In the genomic region with DNA sequence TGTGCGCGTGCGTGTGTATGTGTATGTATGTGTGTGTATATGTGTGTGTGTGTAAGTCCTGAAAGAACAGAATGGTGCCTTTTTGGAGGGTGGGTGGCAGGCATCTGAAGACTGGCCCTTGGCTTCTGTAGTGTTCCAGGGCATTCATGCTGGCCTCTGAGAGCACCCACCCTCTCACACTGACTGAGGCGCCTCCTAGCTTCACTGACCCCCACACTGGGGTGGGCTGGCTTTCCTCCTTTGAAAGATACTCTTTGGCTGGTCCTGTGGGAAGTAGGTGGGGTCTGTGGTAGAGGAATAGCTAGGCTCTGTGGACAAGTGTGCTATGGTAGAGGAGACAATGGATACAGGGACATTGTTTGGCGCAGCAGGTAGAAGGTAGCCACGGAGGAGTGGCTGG, we compare ENCODE assay signal across 12 mouse cellular contexts.
DNase-seq lines count a peak whose midpoint lies in the region; ATAC-seq and TF ChIP-seq lines count a peak whose summit lies in the region.
"Had no signal": no experiment of that assay in that cellular context is flagged by ENCODE, and none has a peak within 500 bp of the region (broad histone marks: within the 10 kb centered on the region; RNA-seq: fewer than 3 reads in every experiment).

No protein-coding gene starts in this region.

- H3K27me3 ChIP-seq in intestine, embryonic 14.5 days (replicated peaks; ENCODE audit: control insufficient read depth, insufficient read depth, low read length): no peaks in the 10 kb centered on the region
- H3K27me3 ChIP-seq in intestine, postnatal 0 days (replicated peaks; ENCODE audit: control insufficient read depth, insufficient read depth, low read length): no peaks in the 10 kb centered on the region
- H3K27me3 ChIP-seq in embryonic facial prominence, embryonic 14.5 days (replicated peaks; ENCODE audit: control insufficient read depth, insufficient read depth, low read length): no peaks in the 10 kb centered on the region
- no peaks in the 10 kb centered on the region for H3K27me3 ChIP-seq in hindbrain, embryonic 13.5 days
- H3K27me3 ChIP-seq in midbrain, embryonic 14.5 days (ENCODE audit: control insufficient read depth, insufficient read depth, low read length): no peaks in the 10 kb centered on the region

- TF ChIP-seq CTCF in intestine, postnatal 0 days (IDR thresholded peaks at IDR 0.05; ENCODE audit: low read depth): no peak

- ATAC-seq in intestine, embryonic 14.5 days (replicated peaks; ENCODE audit: low FRiP score, low TSS enrichment, low read depth): no peak
- ATAC-seq in intestine, postnatal 0 days: no peak
- ATAC-seq in embryonic facial prominence, embryonic 14.5 days (ENCODE audit: low read depth): no peak
- 0 out of 2 replicates have a peak, but pooled peaks have one; percentile 8 for ATAC-seq in hindbrain, embryonic 13.5 days (ENCODE audit: low FRiP score)
- ATAC-seq in midbrain, embryonic 14.5 days (ENCODE audit: low FRiP score, low TSS enrichment): no peak

- no peak overlapping the region for H3K4me2 ChIP-seq in intestine, embryonic 14.5 days (ENCODE audit: low read length)
- no peak overlapping the region for H3K4me2 ChIP-seq in intestine, postnatal 0 days (replicated peaks; ENCODE audit: low read depth)
- no peak overlapping the region for H3K4me2 ChIP-seq in embryonic facial prominence, embryonic 14.5 days (ENCODE audit: low read depth, low read length)
- H3K4me2 ChIP-seq in hindbrain, embryonic 13.5 days: no peak overlapping the region
- no peak overlapping the region for H3K4me2 ChIP-seq in midbrain, embryonic 14.5 days (ENCODE audit: low read length)

- H3K27ac ChIP-seq in intestine, embryonic 14.5 days (ENCODE audit: low read depth): peak overlapping the region; percentile 82; the same call in 1 of the 2 replicates
- H3K27ac ChIP-seq in intestine, postnatal 0 days (ENCODE audit: low read depth, low read length): no peak overlapping the region
- peak overlapping the region; percentile 84; the same call in 1 of the 2 replicates for H3K27ac ChIP-seq in embryonic facial prominence, embryonic 14.5 days (replicated peaks; ENCODE audit: low read depth, low read length)
- H3K27ac ChIP-seq in hindbrain, embryonic 13.5 days: peak overlapping the region; percentile 87
- H3K27ac ChIP-seq in midbrain, embryonic 14.5 days (replicated peaks; ENCODE audit: low read depth, low read length): peak overlapping the region; percentile 90

- DNase-seq in intestine, embryonic 14.5 days (ENCODE audit: low spot score): no peak
- DNase-seq in embryonic facial prominence, embryonic 14.5 days (ENCODE audit: low spot score): no peak
- DNase-seq in midbrain, embryonic 14.5 days: no peak
- DNase-seq in gastrocnemius, postnatal 36 days: no peak
- no peak for DNase-seq in frontal cortex, postnatal 36 days (ENCODE audit: low spot score in 2 of 2)
- no peak for DNase-seq in thymus, postnatal 4 days
- DNase-seq: adrenal gland, postnatal 10 days; gastrocnemius, postnatal 14 days; right cerebral cortex, adult 18-20 months had no signal

- 73% methylated on average over 6 of the region's 6 CpGs for WGBS in intestine, embryonic 14.5 days
- 84% methylated on average over 6 of the region's 6 CpGs for WGBS in intestine, postnatal 0 days
- WGBS in embryonic facial prominence, embryonic 14.5 days: 71% methylated on average over 6 of the region's 6 CpGs
- WGBS in hindbrain, embryonic 13.5 days: 67% methylated on average over 6 of the region's 6 CpGs
- 70% methylated on average over 6 of the region's 6 CpGs for WGBS in midbrain, embryonic 14.5 days

- H3K36me3 ChIP-seq in intestine, embryonic 14.5 days (ENCODE audit: control insufficient read depth, insufficient read depth, low read length): no peaks in the 10 kb centered on the region
- no peaks in the 10 kb centered on the region for H3K36me3 ChIP-seq in intestine, postnatal 0 days (ENCODE audit: control insufficient read depth, insufficient read depth)
- no peaks in the 10 kb centered on the region for H3K36me3 ChIP-seq in embryonic facial prominence, embryonic 14.5 days (ENCODE audit: control insufficient read depth, insufficient read depth, low read length)
- no peaks in the 10 kb centered on the region for H3K36me3 ChIP-seq in hindbrain, embryonic 13.5 days
- H3K36me3 ChIP-seq in midbrain, embryonic 14.5 days (ENCODE audit: control insufficient read depth, insufficient read depth, low read length): no peaks in the 10 kb centered on the region

- no peaks in the 10 kb centered on the region for H3K9me3 ChIP-seq in intestine, embryonic 14.5 days (ENCODE audit: control insufficient read depth, low read length)
- H3K9me3 ChIP-seq in intestine, postnatal 0 days (ENCODE audit: control insufficient read depth): no peaks in the 10 kb centered on the region
- no peaks in the 10 kb centered on the region for H3K9me3 ChIP-seq in embryonic facial prominence, embryonic 14.5 days (ENCODE audit: control insufficient read depth, low read length)
- no peaks in the 10 kb centered on the region for H3K9me3 ChIP-seq in hindbrain, embryonic 13.5 days
- H3K9me3 ChIP-seq in midbrain, embryonic 14.5 days (ENCODE audit: control insufficient read depth, low read length): no peaks in the 10 kb centered on the region

- no peak overlapping the region for H3K4me3 ChIP-seq in intestine, embryonic 14.5 days (ENCODE audit: low read depth, low read length)
- no peak overlapping the region for H3K4me3 ChIP-seq in intestine, postnatal 0 days (ENCODE audit: low read depth, low read length)
- H3K4me3 ChIP-seq in embryonic facial prominence, embryonic 14.5 days (ENCODE audit: low read depth, low read length): no peak overlapping the region
- no peak overlapping the region for H3K4me3 ChIP-seq in hindbrain, embryonic 13.5 days
- H3K4me3 ChIP-seq in midbrain, embryonic 14.5 days (replicated peaks; ENCODE audit: low read depth, low read length): no peak overlapping the region
- H3K4me3 ChIP-seq: megakaryocyte, embryonic 14.5 days had no signal

- H3K4me1 ChIP-seq in intestine, embryonic 14.5 days (replicated peaks; ENCODE audit: control insufficient read depth, insufficient read depth, low read length): peaks cover 26% of the 10 kb centered on the region
- H3K4me1 ChIP-seq in intestine, postnatal 0 days (replicated peaks; ENCODE audit: control insufficient read depth, insufficient read depth, low read length): no peaks in the 10 kb centered on the region
- peaks cover 34% of the 10 kb centered on the region for H3K4me1 ChIP-seq in embryonic facial prominence, embryonic 14.5 days (ENCODE audit: control insufficient read depth, insufficient read depth, low read length)
- H3K4me1 ChIP-seq in hindbrain, embryonic 13.5 days (replicated peaks): peaks cover 63% of the 10 kb centered on the region
- peaks cover 35% of the 10 kb centered on the region for H3K4me1 ChIP-seq in midbrain, embryonic 14.5 days (ENCODE audit: control insufficient read depth, insufficient read depth, low read length)

- H3K9ac ChIP-seq in intestine, embryonic 14.5 days (ENCODE audit: low read length): no peak overlapping the region
- no peak overlapping the region for H3K9ac ChIP-seq in intestine, postnatal 0 days (ENCODE audit: low read depth, low read length)
- no peak overlapping the region for H3K9ac ChIP-seq in embryonic facial prominence, embryonic 14.5 days (ENCODE audit: low read depth, low read length)
- no peak overlapping the region for H3K9ac ChIP-seq in hindbrain, embryonic 13.5 days
- no peak overlapping the region for H3K9ac ChIP-seq in midbrain, embryonic 14.5 days (replicated peaks; ENCODE audit: low read length)

- intact Hi-C loops in gastrocnemius, postnatal 36 days (cut with DNase I): no loop called here
